Mouse (Mus musculus): ENCODE data around the gene Ifi209. TPM values are rescaled to one million over a fixed set of nuclear protein-coding genes. Genes with fewer than 3 reads are reported as not detected.
"Not testable (repeated sequence)": the region's sequence is repeated elsewhere in the genome, so short reads cannot be mapped to it uniquely, and the experiment has no call there.

The Ifi209 gene
- 0.22 and 1.6 TPM in 2 replicates for polyA plus RNA-seq (2012; rRNA removed)

GRCm38 (mm10) chr1:173630622-173631021 is at the start of gene Ifi209:
TSS of gene Ifi209 (plus strand) at chr1:173630917.
- not testable (repeated sequence) for H3K27me3 ChIP-seq (replicated peaks; ENCODE audit: control insufficient read depth, insufficient read depth, low read length); H3K36me3 ChIP-seq (ENCODE audit: control insufficient read depth, insufficient read depth, low read length); H3K27ac ChIP-seq (ENCODE audit: insufficient read depth, low read depth, low read length); H3K4me1 ChIP-seq (ENCODE audit: control insufficient read depth, insufficient read depth, low read length); H3K4me3 ChIP-seq (ENCODE audit: insufficient read depth, low read depth, low read length)
- DNase-seq, result peak; percentile 8
- 76% methylated on average over 2 of the region's 2 CpGs for WGBS

GRCm38 (mm10) chr1:173589698-173590097 is 41.0 kb upstream of the Ifi209 start:
- not testable (repeated sequence) for H3K4me1 ChIP-seq (ENCODE audit: control insufficient read depth, insufficient read depth, low read length); H3K27me3 ChIP-seq (replicated peaks; ENCODE audit: control insufficient read depth, insufficient read depth, low read length); DNase-seq; H3K4me3 ChIP-seq (ENCODE audit: insufficient read depth, low read depth, low read length); H3K27ac ChIP-seq (ENCODE audit: insufficient read depth, low read depth, low read length); H3K36me3 ChIP-seq (ENCODE audit: control insufficient read depth, insufficient read depth, low read length)
- WGBS, result 78% methylated on average over 2 of the region's 2 CpGs

- 39% methylated on average over 3 of the region's 3 CpGs for WGBS
- H3K36me3 ChIP-seq (ENCODE audit: control insufficient read depth, insufficient read depth, low read length); DNase-seq; H3K27ac ChIP-seq (ENCODE audit: insufficient read depth, low read depth, low read length); H3K27me3 ChIP-seq (replicated peaks; ENCODE audit: control insufficient read depth, insufficient read depth, low read length); H3K4me1 ChIP-seq (ENCODE audit: control insufficient read depth, insufficient read depth, low read length): not testable (repeated sequence)
- H3K4me3 ChIP-seq (ENCODE audit: insufficient read depth, low read depth, low read length), result 0 out of 2 replicates have a peak within 1 kb of the TSS, but pooled peaks have one; percentile 19
These were observed 31.8 kb upstream of the Ifi209 start, which contains the start of gene Ifi213 for GRCm38 (mm10) chr1:173598838-173599494. TSS of gene Ifi213 (minus strand) at chr1:173599274.

- not testable (repeated sequence) for H3K27ac ChIP-seq (ENCODE audit: insufficient read depth, low read depth, low read length); DNase-seq; H3K4me3 ChIP-seq (ENCODE audit: insufficient read depth, low read depth, low read length); H3K4me1 ChIP-seq (ENCODE audit: control insufficient read depth, insufficient read depth, low read length); H3K36me3 ChIP-seq (ENCODE audit: control insufficient read depth, insufficient read depth, low read length); H3K27me3 ChIP-seq (replicated peaks; ENCODE audit: control insufficient read depth, insufficient read depth, low read length)
- WGBS, result 73% methylated on average over 3 of the region's 3 CpGs
These were observed 20.4 kb upstream of the Ifi209 start for GRCm38 (mm10) chr1:173610291-173610690.

GRCm38 (mm10) chr1:173622216-173622615 is 8.5 kb upstream of the Ifi209 start:
- H3K4me3 ChIP-seq (ENCODE audit: insufficient read depth, low read depth, low read length); H3K27ac ChIP-seq (ENCODE audit: insufficient read depth, low read depth, low read length); H3K27me3 ChIP-seq (replicated peaks; ENCODE audit: control insufficient read depth, insufficient read depth, low read length); H3K4me1 ChIP-seq (ENCODE audit: control insufficient read depth, insufficient read depth, low read length); DNase-seq; H3K36me3 ChIP-seq (ENCODE audit: control insufficient read depth, insufficient read depth, low read length): not testable (repeated sequence)
- 81% methylated on average over 2 of the region's 2 CpGs for WGBS

GRCm38 (mm10) chr1:173624052-173624451 is 6.7 kb upstream of the Ifi209 start:
- Histone ChIP-seq H3K27me3 (replicated peaks; ENCODE audit: control insufficient read depth, insufficient read depth, low read length) (no peaks in the 10 kb centered on the region), H3K4me1 (ENCODE audit: control insufficient read depth, insufficient read depth, low read length) (no peaks in the 10 kb centered on the region), H3K27ac (ENCODE audit: insufficient read depth, low read depth, low read length) (no peak overlapping the region), H3K36me3 (ENCODE audit: control insufficient read depth, insufficient read depth, low read length) (no peaks in the 10 kb centered on the region), H3K4me3 (ENCODE audit: insufficient read depth, low read depth, low read length) (no peak overlapping the region)
- WGBS, result 84% methylated on average over 2 of the region's 2 CpGs
- no peak for TF ChIP-seq CTCF (conservative IDR thresholded peaks at IDR 0.05; ENCODE audit: insufficient read depth, insufficient read length, low read depth, low read length)
- TF ChIP-seq POLR2A (IDR thresholded peaks at IDR 0.05; ENCODE audit: low read depth, low read length), result no peak
- no peak for DNase-seq

GRCm38 (mm10) chr1:173626686-173627085 is 4.0 kb upstream of the Ifi209 start:
- no peak for TF ChIP-seq CTCF (conservative IDR thresholded peaks at IDR 0.05; ENCODE audit: insufficient read depth, insufficient read length, low read depth, low read length)
- TF ChIP-seq POLR2A (IDR thresholded peaks at IDR 0.05; ENCODE audit: low read depth, low read length), result no peak
- Histone ChIP-seq H3K4me1 (ENCODE audit: control insufficient read depth, insufficient read depth, low read length) (no peaks in the 10 kb centered on the region), H3K36me3 (ENCODE audit: control insufficient read depth, insufficient read depth, low read length) (no peaks in the 10 kb centered on the region), H3K27ac (ENCODE audit: insufficient read depth, low read depth, low read length) (no peak overlapping the region), H3K4me3 (ENCODE audit: insufficient read depth, low read depth, low read length) (no peak overlapping the region), H3K27me3 (replicated peaks; ENCODE audit: control insufficient read depth, insufficient read depth, low read length) (no peaks in the 10 kb centered on the region)
- no peak for DNase-seq
- WGBS, result 60% methylated on average over 2 of the region's 2 CpGs

- WGBS, result 82% methylated on average over 5 of the region's 5 CpGs
- TF ChIP-seq CTCF (conservative IDR thresholded peaks at IDR 0.05; ENCODE audit: insufficient read depth, insufficient read length, low read depth, low read length) (no peak), POLR2A (IDR thresholded peaks at IDR 0.05; ENCODE audit: low read depth, low read length) (no peak)
- Histone ChIP-seq H3K27me3 (replicated peaks; ENCODE audit: control insufficient read depth, insufficient read depth, low read length) (no peaks in the 10 kb centered on the region), H3K36me3 (ENCODE audit: control insufficient read depth, insufficient read depth, low read length) (no peaks in the 10 kb centered on the region), H3K27ac (ENCODE audit: insufficient read depth, low read depth, low read length) (no peak overlapping the region), H3K4me3 (ENCODE audit: insufficient read depth, low read depth, low read length) (no peak overlapping the region), H3K4me1 (ENCODE audit: control insufficient read depth, insufficient read depth, low read length) (no peaks in the 10 kb centered on the region)
- DNase-seq, result no peak
These were observed 3.4 kb downstream of the Ifi209 start for GRCm38 (mm10) chr1:173633969-173634645.

All from kidney, adult 2 months (tissue).